Mouse (Mus musculus) gastrocnemius, postnatal 25 days (tissue): ENCODE data around the gene Rnf212. TPM values are rescaled to one million over a fixed set of nuclear protein-coding genes. Genes with fewer than 3 reads are reported as not detected.

Experiments used
- total RNA-seq, 2 experiments: library from RNA; stranded (reverse); gene quantifications; 1 replicate in 1 of 2; 2 replicates in 1 of 2; pipeline ENCODE4 v1.2.3; 2021

The Rnf212 gene
- total RNA-seq, 2 experiments from 2014 or later: not detected

Other genes starting within 250 kb of the Rnf212 start
- gene Cplx1, start 225.0 kb downstream of the Rnf212 start, total RNA-seq: not detected
- 10 to 100 TPM in 1 of 2 experiments, 1 to 10 TPM in 1; 9.2 to 11.8 TPM for gene Gak, start 145.2 kb downstream of the Rnf212 start, total RNA-seq
- gene Tmem175, start 145.2 kb downstream of the Rnf212 start, total RNA-seq: 1 to 10 TPM; 5.2 to 5.4 TPM
- 1 to 10 TPM; 7.8 to 9.4 TPM for gene Idua, start 114.7 kb downstream of the Rnf212 start, total RNA-seq
- 1 to 10 TPM; 4.7 to 5.0 TPM for gene Dgkq, start 105.3 kb downstream of the Rnf212 start, total RNA-seq
- gene Slc26a1, start 99.4 kb downstream of the Rnf212 start, total RNA-seq: not detected
- 10 to 100 TPM; 35.9 to 38.6 TPM for gene Fgfrl1, start 82.6 kb downstream of the Rnf212 start, total RNA-seq
- gene Tmed11, start 20.4 kb upstream of the Rnf212 start, total RNA-seq: not detected
- not detected for gene Vmn2r8, start 33.9 kb upstream of the Rnf212 start, total RNA-seq
- gene Vmn2r9, start 77.6 kb upstream of the Rnf212 start, total RNA-seq: not detected
- not detected for gene Vmn2r10, start 231.5 kb upstream of the Rnf212 start, total RNA-seq